Mouse (Mus musculus) limb, embryonic 15.5 days (tissue): ENCODE data around the gene Srarp. TPM values are rescaled to one million over a fixed set of nuclear protein-coding genes. Genes with fewer than 3 reads are reported as not detected.

Source experiments
- ATAC-seq: fragments of 200-750 bp; cut with Nextera tagmentation; 2 replicates; pipeline ENCODE4 v1.8.0; 2017; ENCODE audit warnings: low read depth, moderate TSS enrichment; ENCODE audit not compliant: insufficient number of reproducible peaks, low FRiP score, low TSS enrichment
- H3K27ac ChIP-seq: fragments of 300-500 bp; sonication (generic); 2 replicates; pipeline ENCODE4 v1.5.1; 2015; ENCODE audit warnings: moderate library complexity, mild to moderate bottlenecking, inconsistent platforms
- H3K27me3 ChIP-seq: fragments of 300-500 bp; sonication (generic); 2 replicates; pipeline ENCODE4 v1.6.1; 2015; ENCODE audit warnings: inconsistent platforms
- H3K36me3 ChIP-seq: fragments of 300-500 bp; sonication (generic); 2 replicates; pipeline ENCODE4 v1.6.1; 2015; ENCODE audit warnings: inconsistent platforms
- H3K4me1 ChIP-seq: fragments of 300-500 bp; sonication (generic); 2 replicates; pipeline ENCODE4 v1.6.1; 2015; ENCODE audit warnings: inconsistent platforms
- H3K4me2 ChIP-seq: fragments of 300-500 bp; sonication (generic); 2 replicates; pipeline ENCODE4 v1.6.1; 2015; ENCODE audit warnings: mild to moderate bottlenecking, inconsistent platforms
- H3K4me3 ChIP-seq: fragments of 300-500 bp; sonication (generic); 2 replicates; pipeline ENCODE4 v1.5.1; 2015; ENCODE audit warnings: mild to moderate bottlenecking, inconsistent platforms
- H3K9ac ChIP-seq: fragments of 300-500 bp; sonication (generic); 2 replicates; pipeline ENCODE4 v1.6.1; 2015; ENCODE audit warnings: inconsistent platforms
- H3K9me3 ChIP-seq: fragments of 300-500 bp; sonication (generic); 2 replicates; pipeline ENCODE4 v1.6.1; 2016; ENCODE audit warnings: inconsistent platforms
- WGBS: fragments of 180-500 bp; shearing (Covaris S2); methylation state at CpG from one replicate; pipeline ENCODE4 v1.1.7; 2015; 5-methylcytosine and 5-hydroxymethylcytosine counted together
- polyA plus RNA-seq: library from polyadenylated mRNA; unstranded; fragments of >200 nt; fragmentation: Nextera tagmentation; extraction: Ambion mirVana; gene quantifications from 2 replicates; pipeline ENCODE4 v1.2.1, GENCODE M21; 2015

The Srarp gene
- polyA plus RNA-seq, 1 experiment from 2014 or later: not detected

DNA sequence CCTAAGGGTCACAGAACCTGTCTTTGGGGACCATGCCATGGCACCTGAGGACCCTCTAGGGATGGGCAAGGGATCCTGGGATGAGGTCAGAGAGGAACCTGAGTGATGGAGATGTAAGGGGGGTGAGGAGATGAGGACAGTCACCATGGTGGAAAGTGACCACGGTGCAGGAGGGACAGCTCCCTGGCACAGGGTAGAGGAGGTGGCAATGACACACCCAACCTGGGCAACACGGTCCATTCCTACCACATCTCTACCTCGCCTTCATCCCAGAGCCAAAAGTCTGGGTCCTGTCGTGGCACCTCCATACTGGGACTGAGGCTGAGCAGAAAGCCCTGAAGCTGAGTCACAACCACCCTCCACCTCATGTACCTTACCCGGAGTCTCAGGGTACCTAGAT is 13.1 kb downstream of the Srarp start:
- Histone ChIP-seq H3K36me3 (no peaks in the 10 kb centered on the region), H3K4me3 (no peak overlapping the region), H3K4me2 (no peak overlapping the region), H3K9me3 (no peaks in the 10 kb centered on the region), H3K27ac (no peak overlapping the region), H3K9ac (no peak overlapping the region), H3K4me1 (peaks cover 42% of the 10 kb centered on the region), H3K27me3 (0 out of 2 replicates have a peak, but pooled peaks cover 6% of the 10 kb centered on the region)
- no peak for ATAC-seq
- WGBS: 77% methylated on average over 5 of the region's 5 CpGs

DNA sequence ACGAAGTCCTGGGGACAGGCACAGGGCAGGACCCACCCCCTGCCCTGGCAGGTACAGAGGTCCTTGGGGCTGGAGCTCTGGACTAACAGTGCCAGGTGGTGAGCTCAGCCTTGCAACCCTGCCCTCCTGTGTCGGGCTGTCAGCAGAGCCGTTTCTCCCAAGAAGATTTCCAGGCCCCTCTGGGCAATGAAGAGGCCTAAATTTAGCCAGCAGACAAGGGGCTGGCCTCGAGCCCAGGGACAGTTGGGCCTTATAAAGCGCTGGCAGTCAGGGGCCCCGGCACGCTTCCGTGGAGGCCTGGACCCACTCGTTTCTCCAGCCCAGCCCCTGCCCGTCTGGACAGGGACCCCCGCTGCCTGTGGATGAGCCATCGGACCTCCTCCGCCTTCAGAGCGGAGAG is 14.5 kb downstream of the Srarp start:
- WGBS: 54% methylated on average over 14 of the region's 14 CpGs
- Histone ChIP-seq H3K27me3 (0 out of 2 replicates have a peak, but pooled peaks cover 6% of the 10 kb centered on the region), H3K4me2 (0 out of 2 replicates have a peak overlapping the region, but pooled peaks have one; percentile 10), H3K27ac (no peak overlapping the region), H3K9ac (no peak overlapping the region; the same call in 1 of the 2 replicates), H3K9me3 (no peaks in the 10 kb centered on the region), H3K36me3 (no peaks in the 10 kb centered on the region), H3K4me1 (peaks cover 41% of the 10 kb centered on the region), H3K4me3 (no peak overlapping the region)
- no peak for ATAC-seq

DNA sequence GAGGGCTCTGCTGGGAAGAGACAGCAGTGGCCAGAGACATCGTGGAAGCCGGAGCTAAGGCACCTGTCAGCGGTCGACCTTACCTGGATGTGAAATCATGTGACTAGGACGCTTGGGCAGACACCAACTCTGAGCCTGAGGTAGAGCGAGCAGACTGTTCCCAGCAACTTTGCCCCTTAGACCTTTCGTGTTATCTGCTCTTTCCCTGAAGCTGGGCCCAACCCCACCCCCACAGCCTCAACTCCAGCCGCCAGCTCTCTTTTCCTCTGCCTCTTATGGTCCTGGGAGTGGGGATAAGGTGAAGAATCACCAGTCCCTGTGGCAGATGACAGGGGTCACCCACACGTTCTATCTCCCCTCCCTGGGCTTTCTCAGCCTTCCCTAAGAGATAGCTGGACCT is 15.0 kb downstream of the Srarp start:
- no peak overlapping the region for H3K9ac ChIP-seq
- H3K36me3 ChIP-seq: no peaks in the 10 kb centered on the region
- no peak overlapping the region for H3K27ac ChIP-seq
- 0 out of 2 replicates have a peak, but pooled peaks cover 6% of the 10 kb centered on the region for H3K27me3 ChIP-seq
- H3K9me3 ChIP-seq: no peaks in the 10 kb centered on the region
- WGBS: 42% methylated on average over 9 of the region's 9 CpGs
- H3K4me1 ChIP-seq: peaks cover 36% of the 10 kb centered on the region
- H3K4me3 ChIP-seq: no peak overlapping the region
- ATAC-seq: no peak
- no peak overlapping the region for H3K4me2 ChIP-seq

DNA sequence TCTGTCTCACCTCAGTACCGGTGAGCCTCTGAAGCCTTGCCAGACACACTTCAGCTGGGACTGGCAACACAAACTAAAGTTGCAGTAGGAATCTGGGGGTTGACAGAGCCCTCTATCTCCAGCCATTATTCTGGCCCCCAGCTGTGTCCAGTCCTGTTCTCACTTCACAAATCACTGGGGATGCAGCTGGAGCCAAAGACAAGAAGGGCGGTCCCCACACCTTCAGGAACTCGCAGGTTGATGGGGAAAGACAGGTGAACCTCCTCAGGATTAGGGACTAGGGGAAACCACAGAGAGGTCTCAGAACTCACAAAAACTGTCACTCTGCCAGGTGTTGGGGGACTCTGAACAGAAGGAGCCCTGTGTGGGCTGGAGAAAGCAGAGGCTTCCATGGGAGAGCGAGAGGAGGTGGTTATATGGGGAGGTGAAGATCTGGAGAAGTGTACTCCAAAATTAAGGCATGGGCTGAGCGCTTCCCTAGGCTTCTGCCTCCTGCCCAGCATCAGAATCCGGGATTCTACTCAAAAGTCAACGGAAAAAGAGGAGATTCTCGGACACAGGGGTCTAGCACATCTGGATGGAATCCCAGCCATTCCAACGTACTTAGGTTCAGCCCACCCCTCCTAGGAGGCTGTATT is 15.6 kb downstream of the Srarp start, which contains the start of gene Hspb7:
Gene Hspb7, plus strand, starts transcription at position 588 of the 638 bp plus-strand sequence.
- Histone ChIP-seq H3K27ac (no peak within 1 kb of the TSS), H3K27me3 (0 out of 2 replicates have a peak, but pooled peaks cover 6% of the 10 kb centered on the region), H3K4me3 (no peak within 1 kb of the TSS), H3K9me3 (no peaks in the 10 kb centered on the region), H3K9ac (no peak within 1 kb of the TSS; the same call in 1 of the 2 replicates), H3K4me1 (peaks cover 30% of the 10 kb centered on the region), H3K4me2 (0 out of 2 replicates have a peak within 1 kb of the TSS, but pooled peaks have one; percentile 10), H3K36me3 (no peaks in the 10 kb centered on the region)
- no peak for ATAC-seq
- 39% methylated on average over 9 of the region's 9 CpGs for whole genome bisulfite sequencing

DNA sequence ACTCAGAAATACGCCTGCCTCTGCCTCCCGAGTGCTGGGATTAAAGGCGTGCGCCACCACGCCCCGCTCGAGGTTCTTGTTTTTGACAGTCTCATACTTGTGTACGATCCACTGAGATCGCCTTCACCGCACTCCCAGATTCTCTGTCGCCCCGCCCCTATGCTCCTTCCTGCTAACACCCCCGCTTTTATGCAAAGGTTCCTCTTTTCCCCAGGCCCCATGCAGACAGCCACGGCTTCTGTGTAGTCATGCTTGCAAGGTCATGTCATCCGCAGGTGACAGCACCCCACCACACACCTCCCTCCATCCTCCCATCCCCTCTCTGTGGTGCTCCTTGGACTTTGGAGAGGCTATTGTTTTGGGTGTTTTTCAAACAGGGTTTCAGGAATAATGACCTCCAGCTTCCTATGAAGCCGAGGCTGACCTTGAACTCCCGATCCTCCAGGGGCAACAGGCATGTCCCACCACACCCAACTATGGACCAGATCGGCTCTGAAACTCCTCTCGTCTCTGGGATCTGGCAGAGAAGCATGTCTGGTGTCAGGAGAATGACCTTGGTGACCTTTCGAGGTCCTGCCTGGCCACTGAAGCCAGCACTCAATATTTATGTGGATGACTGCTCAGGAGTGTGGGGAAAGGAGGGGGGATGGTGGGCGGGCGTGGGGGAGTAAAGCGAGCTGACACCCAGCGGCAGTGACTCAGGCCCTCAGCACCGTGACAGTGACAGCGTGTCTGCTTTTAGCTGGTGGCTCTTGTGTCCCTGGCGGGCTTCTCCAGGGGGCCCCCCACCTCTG is 16.3 kb downstream of the Srarp start:
- H3K27ac ChIP-seq: no peak overlapping the region
- peaks cover 23% of the 10 kb centered on the region for H3K4me1 ChIP-seq
- 0 out of 2 replicates have a peak, but pooled peaks cover 6% of the 10 kb centered on the region for H3K27me3 ChIP-seq
- H3K4me3 ChIP-seq: no peak overlapping the region
- no peaks in the 10 kb centered on the region for H3K9me3 ChIP-seq
- no peak overlapping the region for H3K9ac ChIP-seq
- H3K36me3 ChIP-seq: no peaks in the 10 kb centered on the region
- ATAC-seq: no peak
- H3K4me2 ChIP-seq: no peak overlapping the region
- 57% methylated on average over 27 of the region's 27 CpGs for WGBS

DNA sequence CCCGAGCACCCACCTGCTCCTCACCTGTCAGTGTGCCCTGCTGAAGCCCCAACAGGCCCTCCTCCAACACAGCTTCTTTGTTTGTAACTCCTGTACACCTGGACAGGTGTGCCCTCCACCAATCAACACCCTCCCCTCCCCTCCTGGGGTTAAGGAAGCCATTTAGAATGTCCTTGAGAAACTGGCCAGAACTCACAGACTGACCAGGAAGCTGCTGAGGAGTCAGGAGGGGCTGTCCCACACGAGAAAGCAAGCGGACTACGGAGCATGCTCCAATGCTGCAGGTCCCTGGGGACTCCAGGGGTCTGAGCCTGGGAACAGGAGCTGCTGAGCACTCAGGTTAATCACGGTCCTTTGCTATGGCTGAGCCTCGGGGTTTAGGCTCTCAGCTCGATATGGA is 20.0 kb downstream of the Srarp start, which contains the start of gene Clcnkb:
Gene Clcnkb, minus strand, starts transcription at position 91 of the 400 bp plus-strand sequence.
- no peak within 1 kb of the TSS for H3K9ac ChIP-seq
- no peak within 1 kb of the TSS for H3K27ac ChIP-seq
- no peaks in the 10 kb centered on the region for H3K9me3 ChIP-seq
- no peak within 1 kb of the TSS for H3K4me2 ChIP-seq
- H3K4me3 ChIP-seq: no peak within 1 kb of the TSS
- WGBS: 62% methylated on average over 7 of the region's 7 CpGs
- peaks cover 19% of the 10 kb centered on the region for H3K4me1 ChIP-seq
- ATAC-seq: no peak
- no peaks in the 10 kb centered on the region for H3K27me3 ChIP-seq
- no peaks in the 10 kb centered on the region for H3K36me3 ChIP-seq

DNA sequence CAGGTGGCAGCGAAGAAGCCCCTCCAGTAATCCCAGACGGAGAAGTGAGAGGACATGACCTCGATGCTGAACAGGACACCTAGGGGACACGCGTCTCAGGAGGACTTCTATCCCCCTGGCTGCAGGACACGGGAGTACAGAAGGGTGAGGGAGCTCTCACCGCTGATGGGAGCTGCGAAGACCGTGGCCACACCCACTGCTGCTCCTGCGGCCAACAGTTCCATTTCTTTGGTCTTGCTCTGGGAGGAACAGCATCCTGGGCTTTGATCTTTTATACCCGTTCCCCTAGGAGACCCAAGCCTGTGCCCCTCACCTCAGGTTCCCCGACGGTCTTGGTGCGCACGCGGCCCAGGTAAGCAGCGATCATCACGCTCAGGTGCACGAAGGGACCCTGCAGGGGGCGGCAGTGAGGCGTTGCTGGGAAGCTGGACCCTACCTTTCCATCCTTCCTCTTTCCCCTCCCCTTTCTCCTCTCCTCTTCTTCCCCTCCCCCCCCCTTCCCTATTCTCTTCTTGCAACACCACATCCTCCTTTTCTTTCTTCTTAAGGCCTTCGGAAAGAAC is 24.4 kb downstream of the Srarp start:
- Histone ChIP-seq H3K9ac (no peak overlapping the region), H3K27ac (no peak overlapping the region), H3K9me3 (no peaks in the 10 kb centered on the region), H3K4me1 (peaks cover 9% of the 10 kb centered on the region), H3K27me3 (no peaks in the 10 kb centered on the region), H3K36me3 (no peaks in the 10 kb centered on the region), H3K4me3 (no peak overlapping the region; the same call in 1 of the 2 replicates), H3K4me2 (0 out of 2 replicates have a peak overlapping the region, but pooled peaks have one; percentile 7)
- ATAC-seq: no peak
- WGBS: 20% methylated on average over 22 of the region's 22 CpGs

DNA sequence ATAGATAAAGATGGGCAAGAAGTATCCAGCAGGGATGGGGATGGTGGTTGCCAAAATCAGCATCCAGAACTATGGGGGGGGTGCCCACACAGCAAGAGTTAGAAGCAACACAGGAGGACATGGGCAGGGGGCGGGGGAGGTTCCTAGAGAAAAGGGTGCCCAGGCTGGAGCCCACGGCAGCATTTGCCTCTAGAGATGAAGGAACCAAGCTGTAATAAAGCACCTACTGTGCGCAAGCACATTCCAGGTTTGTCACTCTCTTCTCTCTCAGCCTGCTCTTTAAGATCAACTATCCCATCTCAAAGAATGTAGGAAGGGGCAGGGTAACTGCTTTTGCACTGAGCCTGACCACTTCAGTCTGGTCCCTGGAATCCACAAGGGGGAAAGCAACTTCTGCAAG is 27.3 kb downstream of the Srarp start:
- Histone ChIP-seq H3K4me1 (peaks cover 16% of the 10 kb centered on the region), H3K36me3 (no peaks in the 10 kb centered on the region), H3K27me3 (no peaks in the 10 kb centered on the region), H3K27ac (no peak overlapping the region), H3K4me2 (no peak overlapping the region), H3K4me3 (no peak overlapping the region), H3K9me3 (no peaks in the 10 kb centered on the region), H3K9ac (no peak overlapping the region)
- ATAC-seq: no peak
- WGBS: 87% methylated on average over 3 of the region's 3 CpGs

DNA sequence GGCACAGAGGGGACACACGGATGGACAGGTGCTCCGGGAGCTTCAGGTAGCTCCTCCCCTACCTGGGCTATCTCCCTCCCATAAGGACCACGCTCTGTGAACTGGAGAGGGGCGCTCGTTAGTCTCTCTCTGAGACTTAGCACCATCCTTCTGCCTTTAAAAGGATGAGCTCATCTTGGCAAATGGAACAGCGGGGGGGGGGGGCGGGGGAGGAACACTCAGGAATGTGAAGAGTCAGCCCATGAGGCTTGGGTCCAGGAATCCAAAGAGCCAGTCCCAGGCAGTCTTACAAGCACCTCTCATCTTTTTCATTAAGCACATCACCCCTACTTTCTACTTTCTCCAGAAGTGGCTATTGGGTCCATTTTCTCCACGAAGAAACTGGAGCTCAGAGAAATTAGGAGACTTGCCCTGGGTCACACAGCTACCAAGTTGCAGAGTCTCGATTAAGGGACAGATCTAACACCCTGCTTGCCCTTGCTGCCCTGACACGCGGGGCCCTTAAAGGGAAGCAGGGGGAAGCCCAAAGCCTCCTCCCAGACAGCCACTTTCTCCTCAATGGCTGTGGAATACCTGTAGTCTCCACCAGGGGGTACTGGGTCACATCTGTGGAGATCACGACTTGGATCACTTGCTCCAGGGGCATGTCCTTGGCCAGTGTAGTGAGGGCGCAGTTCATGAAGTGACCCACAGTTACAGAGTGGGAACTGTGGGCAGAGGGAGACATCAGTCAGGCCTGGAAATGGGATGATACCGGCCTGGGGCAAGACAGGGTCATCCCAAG is 29.2 kb downstream of the Srarp start:
- H3K27ac ChIP-seq: no peak overlapping the region
- H3K9me3 ChIP-seq: no peaks in the 10 kb centered on the region
- H3K9ac ChIP-seq: no peak overlapping the region
- no peaks in the 10 kb centered on the region for H3K36me3 ChIP-seq
- H3K4me1 ChIP-seq: peaks cover 16% of the 10 kb centered on the region
- H3K4me3 ChIP-seq: no peak overlapping the region
- no peaks in the 10 kb centered on the region for H3K27me3 ChIP-seq
- 42% methylated on average over 14 of the region's 14 CpGs for WGBS
- H3K4me2 ChIP-seq: no peak overlapping the region
- no peak for ATAC-seq

DNA sequence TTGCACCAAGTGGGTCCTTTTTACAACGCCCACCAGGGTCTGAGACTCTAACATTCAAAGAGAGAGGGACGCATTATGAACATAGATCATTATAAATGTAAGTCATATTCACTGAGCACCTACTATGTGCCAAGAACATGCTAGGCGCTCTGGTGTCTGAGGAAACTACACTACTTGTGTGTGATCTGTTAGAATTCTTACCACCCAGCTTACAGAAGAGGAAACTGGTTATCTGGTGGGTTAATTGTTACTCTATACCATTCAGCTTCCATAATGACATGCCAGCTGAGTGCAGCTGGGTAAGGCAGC is 30.6 kb downstream of the Srarp start:
- H3K9ac ChIP-seq: no peak overlapping the region
- WGBS: 83% methylated on average over 3 of the region's 3 CpGs

DNA sequence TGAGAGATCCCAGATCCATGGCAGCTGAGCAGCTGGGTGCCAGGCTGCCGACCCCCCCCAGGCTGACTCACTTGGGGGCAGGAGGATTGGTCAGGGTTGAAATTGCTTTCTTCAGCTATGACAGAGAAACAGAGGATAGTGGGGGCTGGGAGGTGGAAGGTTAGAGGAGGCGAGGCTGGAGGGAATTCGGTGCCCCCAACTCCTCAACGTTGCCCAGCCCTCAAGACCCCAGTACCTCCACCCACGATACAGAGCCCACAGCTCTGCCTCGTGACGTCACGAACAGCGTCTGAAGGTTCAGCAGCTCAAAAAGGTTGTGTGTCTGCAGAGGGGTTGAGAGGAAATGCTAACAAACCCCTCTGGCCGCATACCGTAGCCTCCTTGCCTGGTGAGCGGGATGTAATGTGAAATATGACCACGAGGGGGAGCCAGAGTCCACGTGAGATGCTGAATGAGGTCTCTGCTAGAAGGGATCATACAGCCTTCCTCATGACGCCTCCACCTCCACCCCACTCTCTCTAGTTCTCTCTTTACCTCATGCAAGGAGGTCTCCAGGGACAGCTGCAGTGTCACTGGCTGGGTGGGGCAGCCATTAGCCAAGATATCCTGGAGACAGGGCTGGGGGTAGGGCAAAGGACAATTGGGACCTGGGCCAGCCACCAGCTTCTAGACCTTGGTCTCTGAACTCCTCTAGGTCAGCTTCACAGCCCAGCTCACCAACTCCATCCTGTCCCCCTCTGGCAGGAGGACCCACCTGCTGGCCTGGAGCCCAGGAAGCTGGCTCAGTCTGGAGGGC is 31.2 kb downstream of the Srarp start:
- no peaks in the 10 kb centered on the region for H3K9me3 ChIP-seq
- H3K27me3 ChIP-seq: no peaks in the 10 kb centered on the region
- H3K36me3 ChIP-seq: no peaks in the 10 kb centered on the region
- H3K4me2 ChIP-seq: peak overlapping the region; percentile 35
- peaks cover 13% of the 10 kb centered on the region; the same call in 1 of the 2 replicates for H3K4me1 ChIP-seq
- H3K4me3 ChIP-seq: 0 out of 2 replicates have a peak overlapping the region, but pooled peaks have one; percentile 7
- peak; percentile 71 for ATAC-seq
- H3K9ac ChIP-seq: no peak overlapping the region
- WGBS: 13% methylated on average over 15 of the region's 15 CpGs
- H3K27ac ChIP-seq: no peak overlapping the region

More for the DNA sequence above, 30.6 kb downstream of the Srarp start:
- Histone ChIP-seq H3K36me3 (no peaks in the 10 kb centered on the region), H3K4me1 (peaks cover 11% of the 10 kb centered on the region; the same call in 1 of the 2 replicates), H3K4me2 (no peak overlapping the region), H3K4me3 (no peak overlapping the region), H3K27ac (no peak overlapping the region), H3K27me3 (no peaks in the 10 kb centered on the region), H3K9me3 (no peaks in the 10 kb centered on the region)
- no peak for ATAC-seq
